Mouse (Mus musculus) frontal cortex, postnatal 36 days (tissue): ENCODE measurements around the gene Ccdc170.
A peak's percentile ranks its signal among the peaks of the same experiment; 100 is the strongest.
"Not testable (repeated sequence)": the region's sequence is repeated elsewhere in the genome, so short reads cannot be mapped to it uniquely, and the experiment has no call there.

Experiments used
- DNase-seq, 2 experiments: peaks; one replicate each; pipeline ENCODE4 v3.0.0; 2022; ENCODE audit warnings: low spot score in 2 of 2

Ccdc170 gene

DNA sequence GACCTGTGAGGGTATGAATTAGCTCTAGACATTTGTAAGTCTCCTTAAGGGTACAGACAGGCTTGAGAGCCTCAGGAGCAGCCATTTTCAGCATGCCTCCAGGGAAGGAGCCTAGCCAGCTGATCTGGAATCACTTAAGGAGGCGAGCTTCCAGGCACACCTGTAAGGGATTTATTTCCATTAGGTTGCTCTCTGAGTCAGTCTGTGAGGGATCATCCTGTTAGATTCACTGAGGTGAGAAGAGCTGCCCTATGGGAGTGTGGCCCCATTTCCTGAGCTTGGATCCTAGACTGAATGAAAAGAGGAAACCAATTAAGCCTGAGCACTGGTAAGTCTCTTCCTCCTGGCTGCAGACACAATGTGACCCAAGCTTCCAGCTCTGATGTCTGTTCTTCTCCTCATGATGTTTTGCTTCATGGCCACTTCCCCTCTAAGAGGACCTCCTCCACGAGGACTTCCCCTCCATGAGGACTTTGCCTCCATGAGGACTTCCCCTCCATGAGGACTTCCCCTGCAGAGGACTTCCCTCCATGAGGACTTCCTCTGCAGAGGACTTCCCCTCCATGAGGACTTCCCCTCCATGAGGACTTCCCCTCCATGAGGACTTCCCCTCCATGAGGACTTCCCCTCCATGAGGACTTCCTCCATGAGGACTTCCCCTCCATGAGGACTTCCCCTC is 118.6 kb downstream of the Ccdc170 start:
- no peak for DNase-seq

DNA sequence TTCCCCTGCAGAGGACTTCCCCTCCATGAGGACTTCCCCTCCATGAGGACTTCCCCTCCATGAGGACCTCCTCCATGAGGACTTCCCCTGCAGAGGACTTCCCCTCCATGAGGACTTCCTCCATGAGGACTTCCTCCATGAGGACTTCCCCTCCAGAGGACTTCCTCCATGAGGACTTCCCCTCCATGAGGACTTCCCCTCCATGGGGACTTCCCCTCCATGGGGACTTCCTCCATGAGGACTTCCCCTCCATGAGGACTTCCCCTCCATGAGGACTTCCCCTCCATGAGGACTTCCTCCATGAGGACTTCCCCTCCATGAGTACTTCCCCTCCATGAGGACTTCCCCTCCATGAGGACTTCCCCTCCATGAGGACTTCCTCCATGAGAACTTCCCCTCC is 119.3 kb downstream of the Ccdc170 start:
- DNase-seq, result not testable (repeated sequence)

DNA sequence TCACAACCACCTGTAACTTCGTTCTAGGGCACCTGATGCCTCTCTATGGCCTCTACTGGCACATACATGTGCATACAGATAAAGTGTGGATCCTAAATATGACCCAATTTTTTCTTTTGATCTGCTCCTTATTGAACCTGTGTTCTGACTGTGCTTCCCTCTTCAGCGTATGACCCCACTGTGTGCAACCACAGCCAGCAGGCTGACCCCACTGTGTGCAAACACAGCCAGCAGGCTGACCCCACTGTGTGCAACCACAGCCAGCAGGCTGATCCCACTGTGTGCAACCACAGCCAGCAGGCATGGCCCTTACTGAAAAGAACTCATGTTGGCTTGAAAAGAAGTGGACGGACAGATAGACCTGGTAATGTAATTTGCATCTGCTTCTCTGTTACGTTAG is 120.2 kb downstream of the Ccdc170 start:
- DNase-seq, result no peak

DNA sequence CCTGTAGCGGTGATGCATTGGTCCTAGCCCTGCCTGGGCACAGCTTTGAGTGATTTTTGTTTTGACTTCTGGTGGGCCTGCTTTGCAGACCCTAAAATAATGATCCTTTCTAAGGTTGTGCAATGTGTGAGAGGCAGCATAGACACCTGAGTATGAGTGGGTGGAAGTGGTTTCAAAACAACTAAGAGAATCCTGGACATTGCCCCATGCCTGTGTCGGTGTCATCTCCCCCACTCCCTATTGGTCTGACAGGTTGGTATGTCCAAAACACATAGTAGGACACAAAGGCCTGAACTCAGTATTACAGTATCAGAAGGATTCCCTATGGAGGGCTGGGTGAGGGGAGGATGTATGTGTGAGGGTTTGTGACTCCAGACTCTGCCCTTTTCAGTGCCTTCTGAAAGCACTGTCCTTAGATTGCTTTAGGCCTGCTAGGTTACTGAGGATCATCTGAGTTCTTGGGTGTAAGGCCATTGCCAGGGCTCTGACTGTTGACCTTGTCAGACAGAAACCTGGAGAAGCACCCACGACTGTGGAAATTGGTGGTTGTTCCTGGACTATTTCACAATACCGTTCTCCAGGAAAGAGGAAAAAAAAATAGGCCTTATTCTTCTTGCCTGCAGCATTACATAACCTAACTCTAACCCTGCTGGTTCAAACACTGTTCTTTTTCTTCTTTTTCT is 122.4 kb downstream of the Ccdc170 start:
- DNase-seq, result no peak

DNA sequence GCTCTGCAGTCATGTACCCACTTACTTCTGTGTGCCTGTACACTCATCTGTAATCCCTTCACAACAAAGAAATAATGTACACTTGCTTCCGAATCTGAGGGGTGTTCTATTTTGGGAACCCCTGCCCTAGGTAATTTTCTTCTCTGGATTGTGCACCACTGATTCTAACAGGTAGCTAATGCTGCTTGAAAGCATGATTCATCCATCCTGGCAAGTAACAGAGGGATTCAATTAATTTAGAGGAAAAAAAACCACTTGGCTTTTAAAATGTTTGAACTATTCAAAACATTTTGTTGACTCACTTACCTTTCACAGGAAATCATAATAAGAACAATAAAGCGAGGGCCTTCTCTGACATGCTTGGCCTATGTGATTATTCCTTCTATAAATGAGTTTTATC is 127.9 kb downstream of the Ccdc170 start:
- DNase-seq, result no peak

DNA sequence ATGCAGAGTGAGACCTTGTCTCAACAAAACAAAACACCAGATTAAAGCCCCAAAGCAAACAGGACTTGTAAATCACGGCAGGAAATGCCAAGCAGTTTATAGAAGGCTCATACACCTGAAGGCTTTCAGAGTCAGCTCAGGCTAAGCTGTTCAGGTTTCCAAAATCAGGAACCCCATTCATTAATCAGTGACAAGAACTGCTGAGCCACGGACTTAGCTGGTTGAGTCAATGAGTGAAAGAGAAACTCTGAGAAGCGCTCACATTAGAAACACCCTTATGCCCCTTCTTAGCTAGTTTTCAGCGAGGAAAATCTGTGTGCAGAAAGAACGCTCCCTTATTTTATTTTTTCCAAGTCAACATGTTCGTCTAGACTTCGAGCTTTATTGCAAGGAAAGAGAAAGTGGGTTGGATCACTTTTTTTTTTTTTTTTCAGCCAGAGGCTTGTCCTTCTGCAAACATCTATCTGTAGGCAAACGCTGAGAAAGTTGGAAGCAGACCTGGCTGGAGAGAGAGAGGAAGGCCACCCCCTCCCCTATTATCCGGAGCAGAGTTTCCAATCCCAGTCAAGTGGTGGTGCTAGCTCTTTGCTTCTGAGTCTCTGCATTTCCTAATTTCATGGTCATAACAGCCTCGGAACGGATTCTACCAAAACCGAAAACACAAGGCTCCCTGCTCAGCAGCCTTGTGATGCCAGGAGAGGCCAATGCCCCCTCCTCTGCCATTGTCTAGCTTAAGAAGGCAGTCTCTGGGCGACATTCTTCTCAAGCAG is 129.3 kb downstream of the Ccdc170 start, which contains the start of gene Esr1:
Gene Esr1, plus strand, starts transcription at position 208 of the 770 bp plus-strand sequence.
- DNase-seq, result peak; percentile 7 to 9
